Mouse (Mus musculus) E14TG2a.4 (cell line): ENCODE measurements around the gene Drap1.

Experiments
- CTCF ChIP-seq: conservative IDR thresholded peaks from 2 replicates; pipeline ENCODE4 v1.5.1; 2014; ENCODE audit warnings: low read length
- NANOG ChIP-seq: IDR thresholded peaks from 2 replicates; pipeline ENCODE4 v1.6.1; 2014; ENCODE audit warnings: borderline replicate concordance, low read length, mixed read lengths

DNA sequence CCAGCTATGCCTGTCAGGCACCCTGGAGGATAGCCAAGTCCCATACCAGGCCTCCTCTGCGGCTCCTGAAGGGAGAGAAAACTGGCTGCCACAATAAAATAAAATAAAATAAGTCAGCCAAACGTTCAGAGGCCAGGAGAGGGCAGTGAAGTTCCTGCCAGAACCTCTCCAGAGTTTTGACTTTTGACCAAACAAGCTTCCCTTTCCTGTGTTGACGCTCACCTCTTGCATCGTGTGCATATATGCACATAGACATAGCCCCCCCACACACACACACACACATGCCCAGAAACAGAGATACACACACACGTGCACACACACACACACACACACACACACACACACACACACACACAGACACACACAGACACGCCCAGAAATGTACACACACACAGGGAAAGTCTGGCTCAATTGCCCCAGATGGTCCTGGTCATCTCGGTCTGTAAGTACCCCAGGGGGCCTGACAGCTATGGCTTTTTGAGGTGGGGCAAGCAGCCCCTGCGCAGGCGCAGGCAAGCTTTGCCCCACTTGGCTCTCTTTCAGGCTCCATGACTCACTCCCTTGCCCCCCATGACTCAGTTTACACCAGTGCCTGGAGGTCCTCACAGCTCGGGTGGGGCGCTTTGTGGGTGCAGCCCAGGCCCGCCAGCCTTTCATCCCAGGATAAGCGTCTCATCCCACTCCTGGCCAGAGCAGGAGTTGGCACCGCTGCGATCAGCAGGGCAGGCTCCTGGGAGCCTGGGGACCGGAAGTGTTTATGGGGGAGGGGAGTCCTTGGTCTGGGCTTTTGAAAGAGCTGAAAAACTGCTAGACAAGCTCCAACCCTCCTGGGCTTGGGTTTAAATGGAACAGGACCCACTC is 8.4 kb upstream of the Drap1 start:
- no peak for TF ChIP-seq CTCF
- TF ChIP-seq NANOG, result no peak
